Mouse (Mus musculus) embryonic stem cell, embryonic (primary cell): ENCODE results near the gene Eef1akmt3.

Experiments
- CTCF ChIA-PET, 4 experiments: fragments of 300-600 bp in 2 of 4; fragments of 350-600 bp in 2 of 4; sonication (Branson Sonifier 250); formaldehyde crosslinking; loops; one replicate each; lab custom pipeline; 2022; ENCODE audit warnings: inconsistent platforms in 2 of 4; lab: Charles Lee
- POLR2A ChIA-PET, 4 experiments: fragments of 300-600 bp in 2 of 4; fragments of 350-600 bp in 2 of 4; sonication (Branson Sonifier 250); formaldehyde crosslinking; loops; one replicate each; lab custom pipeline; 2022; ENCODE audit warnings: antibody characterized with exemption in 4 of 4, inconsistent platforms in 1 of 4; lab: Charles Lee

Eef1akmt3 gene

GRCm38 (mm10) chr10:127048608-127049394 lies 7.5 kb upstream of the Eef1akmt3 start:
- CTCF ChIA-PET: interaction anchor here (1.2 to 2.3 kb wide), 8 partner anchors 9 to 130 kb away, joined by 3 to 19 read pairs (median 4); partner anchors contain the start of genes Agap2 (in 1 of the 4) and March9 (in 1 of the 4)

GRCm38 (mm10) chr10:127047954-127048353 lies 6.6 kb upstream of the Eef1akmt3 start, which contains the start of gene Cyp27b1:
Gene Cyp27b1, plus strand, starts transcription at chr10:127048250.
- POLR2A ChIA-PET: interaction anchor here (0.6 to 2.3 kb wide), 15 partner anchors 10 to 119 kb away, joined by 3 to 8 read pairs (median 5); partner anchors contain the start of genes Cdk4 (in 3 of the 4), March9 (in 1 of the 4) and Tspan31 (in 1 of the 4)
- CTCF ChIA-PET: interaction anchor here (0.9 to 2.3 kb wide), 9 partner anchors 8 to 147 kb away, joined by 3 to 19 read pairs (median 4); partner anchors contain the start of genes Agap2 (in 1 of the 4) and March9 (in 1 of the 4)

More at GRCm38 (mm10) chr10:127048608-127049394, 7.5 kb upstream of the Eef1akmt3 start:
- POLR2A ChIA-PET: interaction anchor here (0.5 to 2.3 kb wide), 17 partner anchors 9 to 97 kb away, joined by 3 to 8 read pairs (median 4); partner anchors contain the start of genes Cdk4 (in 3 of the 4), March9 (in 1 of the 4), Tsfm (in 1 of the 4) and Tspan31 (in 1 of the 4)

DNA sequence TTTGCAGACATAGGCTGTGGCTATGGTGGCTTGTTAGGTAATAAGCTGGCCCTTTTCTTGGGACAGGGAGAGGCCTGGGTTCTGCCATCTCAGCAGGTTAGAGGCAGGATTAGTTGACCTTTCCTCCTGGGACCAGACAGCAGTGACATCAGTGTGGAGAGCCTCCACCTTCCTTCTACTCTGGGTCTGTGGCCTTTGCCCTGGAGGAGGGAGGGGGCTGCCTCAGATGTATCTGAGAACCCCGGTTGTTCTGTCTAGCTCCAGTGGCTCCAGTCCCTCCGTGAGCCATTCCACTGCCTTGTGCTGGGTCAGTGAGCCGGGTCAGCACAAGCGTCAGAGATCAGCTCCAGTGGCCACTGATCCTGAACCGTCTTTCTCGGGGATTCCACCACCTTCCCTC lies 1.9 kb upstream of the Eef1akmt3 start:
- ChIA-PET CTCF (interaction anchor here in 2 of 4 experiments (0.5 to 3.9 kb wide), 3 partner anchors 15 to 127 kb away, joined by 4 to 26 read pairs (median 7); no protein-coding TSS in a partner anchor), POLR2A (interaction anchor here (0.6 to 3.2 kb wide), 8 partner anchors 12 to 136 kb away, joined by 3 to 18 read pairs (median 3); partner anchors contain the start of genes Cdk4 (in 2 of the 4) and Agap2 (in 1 of the 4))

GRCm38 (mm10) chr10:127042468-127043115 lies 1.3 kb upstream of the Eef1akmt3 start:
- CTCF ChIA-PET: interaction anchor here in 3 of 4 experiments (0.7 to 3.9 kb wide), 7 partner anchors 15 to 270 kb away, joined by 3 to 26 read pairs (median 4); partner anchors contain the start of genes Cdk4 (in 1 of the 3) and Mars (in 1 of the 3)

DNA sequence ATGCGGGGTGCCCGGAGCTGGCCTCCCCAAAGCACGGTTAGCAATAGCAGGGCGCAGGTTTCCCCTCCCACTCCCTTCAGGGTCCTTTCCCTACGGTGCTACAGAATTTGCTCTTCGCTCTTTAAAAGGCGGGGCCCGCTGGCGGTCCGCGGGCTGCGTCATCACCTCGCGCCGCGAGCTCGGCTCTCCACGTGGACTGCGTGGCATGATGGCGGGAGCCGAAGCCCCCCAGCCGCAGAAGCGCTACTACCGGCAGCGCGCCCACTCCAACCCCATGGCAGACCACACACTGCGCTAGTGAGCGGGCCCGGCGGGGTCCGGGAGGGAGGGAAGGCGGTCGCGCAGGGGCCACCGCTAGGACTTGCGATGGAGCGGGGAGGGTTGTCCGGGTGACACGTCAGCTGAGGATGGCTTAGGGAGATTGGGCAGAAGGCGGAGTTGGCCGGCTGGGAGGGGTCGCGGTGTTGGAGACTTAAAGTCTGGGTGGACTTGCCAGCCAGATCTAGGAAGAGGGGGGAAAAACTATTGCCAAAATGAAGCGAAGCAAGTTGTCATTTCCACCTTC lies 543 bp upstream of the Eef1akmt3 start:
- POLR2A ChIA-PET: interaction anchor here (0.6 to 3.2 kb wide), 38 partner anchors 10 to 1690 kb away, joined by 3 to 18 read pairs (median 3); partner anchors contain the start of genes Cdk4 (in 3 of the 4), Agap2 (in 1 of the 4), March9 (in 1 of the 4) and Tsfm (in 1 of the 4)

More at GRCm38 (mm10) chr10:127042468-127043115, 1.3 kb upstream of the Eef1akmt3 start:
- POLR2A ChIA-PET: interaction anchor here (0.6 to 3.2 kb wide), 16 partner anchors 10 to 284 kb away, joined by 3 to 18 read pairs (median 3); partner anchors contain the start of genes Agap2 (in 1 of the 4) and Cdk4 (in 1 of the 4)

GRCm38 (mm10) chr10:127040569-127041214 lies 621 bp downstream of the Eef1akmt3 start:
- ChIA-PET POLR2A (interaction anchor here (0.6 to 3.2 kb wide), 32 partner anchors 9 to 1691 kb away, joined by 3 to 18 read pairs (median 4); partner anchors contain the start of genes Cdk4 (in 2 of the 4) and Tsfm (in 1 of the 4)), CTCF (interaction anchor here (0.5 to 3.9 kb wide), 12 partner anchors 8 to 473 kb away, joined by 3 to 26 read pairs (median 4); partner anchors contain the start of genes Cdk4 (in 1 of the 4), Cyp27b1 (in 1 of the 4) and Tsfm (in 1 of the 4))

More for the DNA sequence above, 543 bp upstream of the Eef1akmt3 start:
- CTCF ChIA-PET: interaction anchor here in 3 of 4 experiments (0.6 to 3.9 kb wide), 9 partner anchors 12 to 270 kb away, joined by 3 to 26 read pairs (median 3); partner anchors contain the start of genes B4galnt1 (in 1 of the 3), Cdk4 (in 1 of the 3), Mars (in 1 of the 3) and Tsfm (in 1 of the 3)

DNA sequence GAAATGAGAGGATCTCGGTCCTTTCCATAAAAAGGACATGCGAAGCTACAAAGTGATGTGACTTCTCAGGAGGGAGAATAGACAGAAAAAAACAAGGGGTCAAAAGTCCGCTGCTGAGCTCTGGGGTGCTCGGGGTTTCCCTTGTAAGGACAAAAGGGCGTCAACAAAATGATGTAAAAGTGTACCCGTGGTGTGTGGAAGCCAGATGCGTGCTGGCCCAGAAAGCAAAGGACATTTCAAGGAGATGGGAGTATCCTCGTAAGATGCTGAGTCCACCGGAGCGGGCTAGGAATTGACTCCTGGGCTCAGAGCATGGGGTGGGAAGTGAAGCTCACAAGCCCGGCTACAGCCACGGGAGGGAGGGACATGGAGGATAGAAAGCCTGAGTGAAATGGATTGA lies 3.7 kb downstream of the Eef1akmt3 start:
- CTCF ChIA-PET: interaction anchor here in 1 of 4 experiments (0.9 kb wide), 1 partner anchor 20 kb away, joined by 4 read pairs; no protein-coding TSS in a partner anchor
- POLR2A ChIA-PET: interaction anchor here (0.6 to 1.5 kb wide), 4 partner anchors 9 to 134 kb away, joined by 3 to 4 read pairs (median 3); no protein-coding TSS in a partner anchor

- ChIA-PET CTCF (interaction anchor here in 1 of 4 experiments (0.5 kb wide), 1 partner anchor 187 kb away, joined by 4 read pairs; no protein-coding TSS in a partner anchor), POLR2A (no interaction called here)
Measured at GRCm38 (mm10) chr10:127036273-127036672, 5.0 kb downstream of the Eef1akmt3 start.

GRCm38 (mm10) chr10:127033301-127033741 lies 8.0 kb downstream of the Eef1akmt3 start:
- POLR2A ChIA-PET: interaction anchor here in 1 of 4 experiments (1.2 kb wide), 2 partner anchors 15 to 117 kb away, joined by 3 to 5 read pairs; no protein-coding TSS in a partner anchor
- CTCF ChIA-PET: interaction anchor here in 1 of 4 experiments (0.7 kb wide), 1 partner anchor 85 kb away, joined by 3 read pairs; no protein-coding TSS in a partner anchor

- POLR2A ChIA-PET: interaction anchor here in 3 of 4 experiments (0.6 to 1.9 kb wide), 20 partner anchors 9 to 169 kb away, joined by 3 to 7 read pairs (median 3); partner anchors contain the start of genes Eef1akmt3 (in 3 of the 3), Cdk4 (in 2 of the 3) and Mettl1 (in 2 of the 3)
Measured at GRCm38 (mm10) chr10:127030336-127031296, 10.7 kb downstream of the Eef1akmt3 start, which contains the start of gene Tsfm. Gene Tsfm, minus strand, starts transcription at chr10:127030840.

DNA sequence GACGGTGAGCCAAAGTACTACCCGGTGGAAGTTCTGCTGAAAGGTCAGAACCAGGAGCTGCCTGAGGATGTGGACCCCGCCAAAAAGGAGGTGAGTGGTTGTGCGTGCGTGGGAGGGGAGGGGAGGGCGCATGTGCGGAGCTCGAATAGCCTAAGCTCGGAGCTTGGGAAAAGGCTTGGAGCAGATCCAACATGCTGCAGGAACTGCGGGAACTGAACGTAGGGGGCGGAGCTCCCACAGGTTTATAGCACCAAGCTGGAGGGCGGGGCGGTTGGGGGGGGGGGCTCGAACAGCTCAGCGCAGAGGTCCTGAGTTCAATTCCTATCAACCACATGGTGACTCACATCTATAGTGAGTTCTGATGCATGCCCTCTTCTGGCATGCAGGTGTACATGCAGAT lies 22.9 kb downstream of the Eef1akmt3 start:
- CTCF ChIA-PET: interaction anchor here in 3 of 4 experiments (0.5 to 1.5 kb wide), 7 partner anchors 15 to 512 kb away, joined by 3 to 17 read pairs (median 4); no protein-coding TSS in a partner anchor
- POLR2A ChIA-PET: interaction anchor here in 3 of 4 experiments (0.5 to 2.5 kb wide), 12 partner anchors 9 to 1694 kb away, joined by 3 to 9 read pairs (median 3); partner anchors contain the start of gene Tsfm (in 1 of the 3)

More at GRCm38 (mm10) chr10:127030336-127031296, 10.7 kb downstream of the Eef1akmt3 start, which contains the start of gene Tsfm:
- CTCF ChIA-PET: interaction anchor here (0.5 to 1.4 kb wide), 15 partner anchors 10 to 1920 kb away, joined by 3 to 8 read pairs (median 3); partner anchors contain the start of genes Agap2 (in 1 of the 4) and Eef1akmt3 (in 1 of the 4)

DNA sequence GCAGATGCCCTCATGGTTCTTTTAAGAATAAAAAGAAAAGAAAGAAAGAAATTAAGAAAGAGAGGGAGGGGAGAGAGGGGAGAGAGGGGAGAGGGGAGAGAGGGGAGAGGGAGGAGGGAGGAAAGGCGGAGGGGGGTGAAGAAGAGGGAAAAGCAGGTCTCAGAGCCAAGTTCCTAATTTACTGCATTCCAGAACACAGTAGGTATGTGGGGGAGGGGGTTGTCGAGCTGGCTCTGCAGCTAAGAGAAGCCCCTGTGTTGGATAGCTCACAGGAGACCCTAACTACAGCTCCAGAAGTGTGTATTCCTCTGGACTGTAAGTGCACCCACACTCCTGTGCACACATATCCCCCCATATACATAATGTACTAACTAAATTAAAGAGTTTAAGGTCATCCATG lies 24.2 kb downstream of the Eef1akmt3 start:
- CTCF ChIA-PET: interaction anchor here in 2 of 4 experiments (1.0 to 1.3 kb wide), 3 partner anchors 24 to 154 kb away, joined by 3 to 5 read pairs (median 3); partner anchors contain the start of genes Eef1akmt3 (in 1 of the 2) and Mettl1 (in 1 of the 2)
- POLR2A ChIA-PET: interaction anchor here in 2 of 4 experiments (0.7 to 2.5 kb wide), 5 partner anchors 9 to 1615 kb away, joined by 3 to 10 read pairs (median 5); no protein-coding TSS in a partner anchor

- POLR2A ChIA-PET: interaction anchor here in 2 of 4 experiments (0.6 to 1.7 kb wide), 5 partner anchors 12 to 66 kb away, joined by 3 to 6 read pairs (median 4); partner anchors contain the start of gene Avil (in 1 of the 2)
Measured at GRCm38 (mm10) chr10:127016488-127016887, 24.8 kb downstream of the Eef1akmt3 start.

DNA sequence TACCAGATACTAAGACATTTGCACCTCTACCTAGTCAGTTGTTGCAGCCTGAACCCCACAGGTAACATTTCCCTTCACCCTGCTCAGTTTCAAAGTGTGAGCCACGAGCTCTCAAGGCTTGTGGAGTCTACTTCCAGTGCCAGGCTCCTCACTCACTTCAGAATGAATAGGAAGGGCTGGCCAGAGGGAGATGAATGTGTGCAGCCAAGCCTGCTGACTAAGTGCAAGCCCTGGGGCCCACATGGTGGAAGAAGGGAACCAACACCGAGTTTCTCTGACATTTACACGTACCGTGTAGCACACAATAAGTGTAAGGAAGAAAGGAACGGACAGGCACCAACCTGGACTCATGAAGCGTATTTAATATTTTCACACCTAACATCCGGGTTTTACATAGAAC lies 37.5 kb downstream of the Eef1akmt3 start:
- POLR2A ChIA-PET: no interaction called here
- CTCF ChIA-PET: interaction anchor here in 1 of 4 experiments (1.0 kb wide), 1 partner anchor 15 kb away, joined by 17 read pairs; no protein-coding TSS in a partner anchor

More at GRCm38 (mm10) chr10:127016488-127016887, 24.8 kb downstream of the Eef1akmt3 start:
- CTCF ChIA-PET: interaction anchor here in 2 of 4 experiments (1.0 to 1.6 kb wide), 3 partner anchors 25 to 155 kb away, joined by 3 to 6 read pairs (median 5); partner anchors contain the start of genes Eef1akmt3 (in 1 of the 2) and Mettl1 (in 1 of the 2)
